Mouse (Mus musculus) lung, embryonic 14.5 days (tissue): ENCODE data around the gene Syt5. TPM values are rescaled to one million over a fixed set of nuclear protein-coding genes. Genes with fewer than 3 reads are reported as not detected.
"Not testable (repeated sequence)": the region's sequence is repeated elsewhere in the genome, so short reads cannot be mapped to it uniquely, and the experiment has no call there.

Experiments
- ATAC-seq: fragments of 200-750 bp; cut with Nextera tagmentation; 2 replicates; pipeline ENCODE4 v1.8.0; 2017; ENCODE audit warnings: mild to moderate bottlenecking, moderate TSS enrichment, moderate library complexity; ENCODE audit not compliant: insufficient read depth
- DNase-seq: peaks from one replicate; pipeline ENCODE4 v3.0.0-alpha.2; 2015
- H3K27ac ChIP-seq: fragments of 300-500 bp; sonication (generic); 2 replicates; pipeline ENCODE4 v1.5.1; 2014; ENCODE audit warnings: low read depth, mild to moderate bottlenecking, moderate library complexity
- H3K27me3 ChIP-seq: fragments of 300-500 bp; sonication (generic); 2 replicates; pipeline ENCODE4 v1.6.1; 2014; ENCODE audit warnings: low read length, control low read depth; ENCODE audit not compliant: insufficient read depth
- H3K36me3 ChIP-seq: fragments of 300-500 bp; sonication (generic); 2 replicates; pipeline ENCODE4 v1.6.1; 2014; ENCODE audit warnings: control low read depth; ENCODE audit not compliant: insufficient read depth
- H3K4me1 ChIP-seq: fragments of 300-500 bp; sonication (generic); 2 replicates; pipeline ENCODE4 v1.6.1; 2014; ENCODE audit warnings: antibody characterized with exemption, control low read depth; ENCODE audit not compliant: insufficient read depth
- H3K4me2 ChIP-seq: fragments of 300-500 bp; sonication (generic); 2 replicates; pipeline ENCODE4 v1.6.1; 2014; ENCODE audit warnings: mild to moderate bottlenecking
- H3K4me3 ChIP-seq: fragments of 300-500 bp; sonication (generic); 2 replicates; pipeline ENCODE4 v1.5.1; 2014; ENCODE audit warnings: low read depth, low read length
- H3K9ac ChIP-seq: fragments of 300-500 bp; sonication (generic); 2 replicates; pipeline ENCODE4 v1.6.1; 2014
- H3K9me3 ChIP-seq: fragments of 300-500 bp; sonication (generic); 2 replicates; pipeline ENCODE4 v1.6.1; 2016; ENCODE audit warnings: low read depth, low read length, control low read depth
- CTCF ChIP-seq: IDR thresholded peaks from 2 replicates; pipeline ENCODE4 v1.5.1; 2016; ENCODE audit warnings: antibody characterized with exemption, low read depth
- WGBS: fragments of 180-500 bp; shearing (Covaris S2); extraction: QIAGEN DNeasy Blood & Tissue Kit; methylation state at CpG from one replicate; pipeline ENCODE4 v1.1.7; 2014; 5-methylcytosine and 5-hydroxymethylcytosine counted together
- polyA plus RNA-seq: library from polyadenylated mRNA; unstranded; fragments of >200 nt; fragmentation: Nextera tagmentation; extraction: Ambion mirVana; gene quantifications from 2 replicates; pipeline ENCODE4 v1.2.1, GENCODE M21; 2014

Syt5 gene
- polyA plus RNA-seq, 1 experiment from 2014 or later, result 3.9 TPM

- Histone ChIP-seq H3K9me3 (no peaks in the 10 kb centered on the region), H3K4me2 (peak within 1 kb of the TSS; percentile 60), H3K27ac (no peak within 1 kb of the TSS), H3K4me3 (peak within 1 kb of the TSS; percentile 29), H3K36me3 (no peaks in the 10 kb centered on the region), H3K27me3 (peaks cover 8% of the 10 kb centered on the region), H3K9ac (peak within 1 kb of the TSS; percentile 5; the same call in 1 of the 2 replicates), H3K4me1 (no peaks in the 10 kb centered on the region)
- TF ChIP-seq CTCF, result no peak
- 1% methylated on average over 28 of the region's 28 CpGs for WGBS
- DNase-seq (peak; percentile 89), ATAC-seq (peak; percentile 97)
These were observed 15.2 kb downstream of the Syt5 start, which contains the start of gene Dnaaf3 for GRCm38 (mm10) chr7:4532005-4532729. TSS of gene Dnaaf3 (minus strand) at chr7:4532453.

DNA sequence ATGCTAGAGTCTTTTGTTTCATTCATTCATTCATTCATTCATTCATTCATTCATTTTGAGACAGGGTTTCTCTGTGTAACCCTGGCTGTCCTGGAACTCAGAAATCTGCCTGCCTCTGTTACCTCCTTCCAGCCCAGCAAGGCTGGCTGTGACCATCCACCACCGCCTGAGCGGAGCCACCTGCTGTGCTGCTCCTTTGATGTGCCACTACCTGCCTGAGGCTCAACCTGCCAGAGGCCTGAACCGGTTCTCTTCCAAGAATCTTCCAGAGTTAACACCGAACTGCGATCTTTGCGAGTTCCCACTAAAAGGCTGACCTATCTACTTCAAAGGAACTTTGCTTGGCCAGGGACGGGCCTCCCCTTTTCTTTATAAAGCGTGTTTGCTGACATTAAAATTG lies 17.2 kb downstream of the Syt5 start:
- not testable (repeated sequence) for ATAC-seq
- 39% methylated on average over 8 of the region's 8 CpGs for WGBS

DNA sequence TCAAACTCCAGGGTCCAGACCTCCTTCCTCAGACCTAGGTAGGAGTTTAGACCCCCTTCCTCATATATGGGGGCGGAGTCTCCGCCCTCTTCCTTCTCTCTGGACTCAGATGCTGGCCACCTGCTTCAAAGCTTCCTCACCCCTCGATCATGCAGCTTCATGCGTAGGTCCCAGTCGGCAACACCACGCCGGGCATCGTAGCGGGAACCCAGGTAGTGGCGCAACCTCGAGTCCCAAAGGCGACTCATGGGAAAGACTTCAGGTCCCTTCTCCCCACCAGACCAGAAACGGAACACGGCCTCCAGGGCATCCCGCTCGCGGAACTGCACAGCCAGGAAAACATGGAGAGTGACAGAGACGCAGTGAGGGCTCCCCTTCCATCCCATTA lies 20.0 kb downstream of the Syt5 start:
- Histone ChIP-seq H3K4me3 (peak overlapping the region; percentile 30; the same call in 1 of the 2 replicates), H3K9me3 (no peaks in the 10 kb centered on the region), H3K27ac (no peak overlapping the region), H3K9ac (no peak overlapping the region), H3K36me3 (no peaks in the 10 kb centered on the region), H3K4me2 (peak overlapping the region; percentile 69), H3K4me1 (no peaks in the 10 kb centered on the region), H3K27me3 (peaks cover 10% of the 10 kb centered on the region)
- no peak for TF ChIP-seq CTCF
- ATAC-seq (no peak), DNase-seq (no peak)
- 49% methylated on average over 18 of the region's 18 CpGs for WGBS

More for the DNA sequence above, 17.2 kb downstream of the Syt5 start:
- H3K27ac ChIP-seq, H3K36me3 ChIP-seq, H3K4me3 ChIP-seq, H3K4me2 ChIP-seq, DNase-seq, H3K9ac ChIP-seq, H3K9me3 ChIP-seq, H3K4me1 ChIP-seq: not testable (repeated sequence)
- peaks cover 10% of the 10 kb centered on the region for H3K27me3 ChIP-seq

DNA sequence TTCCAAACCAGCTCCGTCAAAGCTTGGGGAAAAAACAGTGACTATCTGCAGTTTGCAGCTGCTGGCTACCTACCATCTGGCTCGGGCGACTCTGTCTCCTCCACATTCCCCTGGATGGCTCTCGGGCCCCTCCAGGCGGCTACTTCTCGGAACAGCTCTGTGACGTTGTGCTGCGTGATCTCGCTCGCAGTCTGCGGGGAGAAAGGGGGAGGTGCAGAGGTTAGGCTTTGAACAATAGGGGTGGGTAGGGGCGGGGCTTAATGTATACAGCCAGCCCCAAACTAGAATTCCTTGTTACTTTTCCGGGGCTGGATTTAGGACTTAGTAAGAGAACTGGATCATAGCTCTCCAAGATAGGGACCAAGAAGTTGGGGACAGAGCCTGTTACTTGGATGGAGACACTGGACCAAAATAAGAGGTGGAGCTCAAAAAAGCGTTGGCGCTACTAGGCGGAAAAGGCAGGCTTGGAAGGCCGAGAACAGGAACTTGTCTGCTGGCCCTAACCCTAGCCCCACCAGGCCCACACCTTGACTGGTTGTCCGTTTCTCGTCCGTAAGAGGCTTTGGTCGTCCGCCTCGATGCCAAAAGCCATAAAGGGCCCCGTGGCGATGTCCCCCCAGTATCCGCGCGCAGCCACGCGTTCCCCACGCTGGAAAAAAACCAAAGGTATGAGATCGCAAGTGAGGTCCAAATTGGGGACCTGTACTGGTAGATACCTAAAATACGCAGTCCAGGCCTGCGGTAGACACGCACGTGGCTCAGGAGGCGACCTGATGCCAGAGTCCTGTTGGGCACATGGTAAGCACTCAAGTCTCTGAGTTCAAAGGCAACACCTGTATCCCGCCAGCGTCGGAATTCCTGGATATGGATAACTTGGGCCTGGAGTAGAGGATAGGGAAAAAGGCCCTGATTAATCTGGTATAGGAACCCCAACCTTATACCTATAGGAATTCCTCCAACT lies 20.7 kb downstream of the Syt5 start:
- WGBS, result 21% methylated on average over 40 of the region's 40 CpGs
- Histone ChIP-seq H3K27me3 (peaks cover 10% of the 10 kb centered on the region), H3K4me3 (peak overlapping the region; percentile 30), H3K36me3 (no peaks in the 10 kb centered on the region), H3K27ac (peak overlapping the region; percentile 61; the same call in 1 of the 2 replicates), H3K4me1 (no peaks in the 10 kb centered on the region), H3K4me2 (peak overlapping the region; percentile 69), H3K9me3 (no peaks in the 10 kb centered on the region), H3K9ac (peak overlapping the region; percentile 52)
- DNase-seq (peak; percentile 97), ATAC-seq (peak; percentile 94)
- peak; percentile 82 for TF ChIP-seq CTCF

DNA sequence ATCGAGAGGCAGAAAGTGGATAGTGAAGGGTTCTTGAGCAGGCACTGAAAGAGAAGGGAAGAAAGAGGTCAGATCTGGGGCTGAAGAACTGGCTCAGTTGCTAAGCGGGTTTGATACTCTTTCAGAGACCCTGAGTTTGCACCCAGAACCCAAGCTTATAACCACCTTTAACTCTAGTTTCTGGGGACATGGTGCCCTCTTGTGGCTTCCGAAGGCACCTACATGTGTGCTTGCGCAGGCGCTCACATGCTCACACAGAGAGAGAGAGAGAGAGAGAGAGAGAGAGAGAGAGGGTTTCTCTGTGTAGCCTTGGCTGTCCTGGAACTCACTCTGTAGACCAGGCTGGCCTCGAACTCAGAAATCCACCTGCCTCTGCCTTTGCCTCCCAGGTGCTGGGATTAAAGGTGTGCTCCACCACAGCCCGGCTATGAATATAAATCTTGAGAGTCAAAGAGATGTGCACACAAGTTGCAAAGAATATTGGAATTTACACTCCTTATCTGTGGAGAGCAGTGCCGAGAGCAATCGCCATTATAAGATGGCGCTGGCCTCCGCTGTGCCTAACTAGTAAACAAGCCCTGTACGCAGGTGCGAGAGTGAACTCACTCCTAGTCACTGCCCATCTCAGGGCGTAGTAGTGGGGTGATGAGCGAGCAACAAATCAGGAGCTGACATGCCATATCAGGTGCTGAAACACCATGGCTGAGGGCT lies 23.0 kb downstream of the Syt5 start, which contains the start of gene Tnni3:
TSS of gene Tnni3 (minus strand) at position 18 of the 711 bp plus-strand sequence.
- TF ChIP-seq CTCF, result peak; percentile 76
- not testable (repeated sequence) for H3K4me1 ChIP-seq, H3K9me3 ChIP-seq, H3K36me3 ChIP-seq, H3K27ac ChIP-seq, H3K4me2 ChIP-seq, ATAC-seq, H3K4me3 ChIP-seq, H3K9ac ChIP-seq
- WGBS, result 65% methylated on average over 15 of the region's 15 CpGs
- H3K27me3 ChIP-seq, result peaks cover 10% of the 10 kb centered on the region
- DNase-seq, result peak; percentile 83

DNA sequence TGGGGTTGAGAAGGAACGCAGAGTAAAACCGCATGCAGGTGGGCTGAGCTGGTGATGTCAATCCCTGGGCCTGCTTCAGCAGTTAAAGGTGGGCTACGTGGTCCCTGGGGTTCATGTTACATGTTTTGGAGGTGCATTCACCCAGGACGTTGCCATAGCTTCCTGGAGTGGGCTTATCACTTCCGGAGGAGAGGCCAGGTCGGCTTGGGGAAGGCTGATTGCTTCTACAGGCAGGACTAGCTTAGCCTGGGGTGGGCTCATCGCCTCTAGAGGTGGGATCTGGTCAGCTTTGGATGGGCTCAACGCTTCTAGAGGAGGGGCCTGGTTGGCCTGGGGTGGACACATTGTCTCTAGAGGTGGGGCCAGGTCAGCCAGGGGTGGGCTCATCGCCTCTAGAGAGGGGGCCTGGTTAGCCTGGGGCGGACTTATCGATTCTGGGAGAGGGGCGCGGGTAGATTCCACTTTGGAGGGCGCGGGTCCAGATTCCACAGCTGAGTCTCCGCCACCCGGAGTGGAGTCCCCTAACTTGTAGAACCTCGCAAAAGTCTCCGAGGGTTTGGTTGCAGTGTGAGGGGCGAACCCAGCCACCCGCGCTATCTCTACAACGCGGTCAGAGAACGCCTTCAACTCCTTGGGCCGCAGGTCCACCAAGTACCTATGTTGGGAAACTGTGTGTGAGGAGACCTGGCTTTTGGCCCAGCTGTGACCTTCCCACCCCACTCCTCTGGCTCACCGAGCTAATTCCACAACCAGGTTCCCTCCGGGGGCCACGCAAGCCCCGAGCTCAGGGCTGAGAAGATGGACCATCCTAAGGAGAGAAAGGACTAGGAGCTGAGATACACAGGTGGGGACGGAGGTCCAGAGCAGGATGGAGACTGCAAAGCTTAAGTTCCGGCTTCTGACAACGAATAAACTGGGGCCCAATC lies 23.9 kb downstream of the Syt5 start:
- Histone ChIP-seq H3K27me3 (peaks cover 10% of the 10 kb centered on the region), H3K4me2 (no peak overlapping the region), H3K4me3 (no peak overlapping the region), H3K4me1 (0 out of 2 replicates have a peak, but pooled peaks cover 3% of the 10 kb centered on the region), H3K27ac (no peak overlapping the region), H3K36me3 (no peaks in the 10 kb centered on the region), H3K9me3 (no peaks in the 10 kb centered on the region), H3K9ac (no peak overlapping the region)
- no peak for TF ChIP-seq CTCF
- WGBS, result 83% methylated on average over 33 of the region's 33 CpGs
- DNase-seq (no peak), ATAC-seq (no peak)
